Mouse (Mus musculus) lung, postnatal 0 days (tissue): Measurements from ENCODE around the gene Fbxw8. TPM values are rescaled to one million over a fixed set of nuclear protein-coding genes. Genes with fewer than 3 reads are reported as not detected.

Source experiments
- ATAC-seq: fragments of 200-750 bp; cut with Nextera tagmentation; 2 replicates; pipeline ENCODE4 v1.8.0; 2017; ENCODE audit warnings: moderate library complexity
- DNase-seq: peaks from one replicate; pipeline ENCODE4 v3.0.0-alpha.2; 2016; ENCODE audit warnings: low spot score
- H3K27ac ChIP-seq: fragments of 300-500 bp; sonication (generic); 2 replicates; pipeline ENCODE4 v1.5.1; 2014; ENCODE audit warnings: antibody characterized with exemption, mild to moderate bottlenecking, low read length, mixed read lengths
- H3K27me3 ChIP-seq: fragments of 300-500 bp; sonication (generic); replicated peaks from 2 replicates; pipeline ENCODE4 v1.6.1; 2014; ENCODE audit warnings: low read length, mixed read lengths; ENCODE audit not compliant: insufficient read depth
- H3K36me3 ChIP-seq: fragments of 300-500 bp; sonication (generic); 2 replicates; pipeline ENCODE4 v1.6.1; 2014; ENCODE audit warnings: low read length, mixed read lengths; ENCODE audit not compliant: insufficient read depth
- H3K4me1 ChIP-seq: fragments of 300-500 bp; sonication (generic); 2 replicates; pipeline ENCODE4 v1.6.1; 2014; ENCODE audit warnings: antibody characterized with exemption, low read depth, low read length, mixed read lengths; ENCODE audit not compliant: insufficient read depth
- H3K4me2 ChIP-seq: fragments of 300-500 bp; sonication (generic); replicated peaks from 2 replicates; pipeline ENCODE4 v1.6.1; 2014; ENCODE audit warnings: low read depth, mild to moderate bottlenecking, low read length, moderate library complexity, mixed read lengths
- H3K4me3 ChIP-seq: fragments of 300-500 bp; sonication (generic); 2 replicates; pipeline ENCODE4 v1.5.1; 2014; ENCODE audit warnings: low read depth, low read length
- H3K9ac ChIP-seq: fragments of 300-500 bp; sonication (generic); replicated peaks from 2 replicates; pipeline ENCODE4 v1.6.1; 2014; ENCODE audit warnings: low read depth, mild to moderate bottlenecking
- H3K9me3 ChIP-seq: fragments of 300-500 bp; sonication (generic); 2 replicates; pipeline ENCODE4 v1.6.1; 2016; ENCODE audit warnings: low read length, mixed read lengths
- CTCF ChIP-seq: IDR thresholded peaks from 2 replicates; pipeline ENCODE4 v1.5.1; 2016; ENCODE audit warnings: antibody characterized with exemption, mild to moderate bottlenecking
- EP300 ChIP-seq: IDR thresholded peaks from 2 replicates; pipeline ENCODE4 v1.6.1; 2016; ENCODE audit warnings: antibody characterized with exemption, mild to moderate bottlenecking, control low read depth
- WGBS: fragments of 180-500 bp; shearing (Covaris S2); extraction: QIAGEN DNeasy Blood & Tissue Kit; methylation state at CpG from one replicate; pipeline ENCODE4 v1.1.7; 2014; 5-methylcytosine and 5-hydroxymethylcytosine counted together
- polyA plus RNA-seq: library from polyadenylated mRNA; unstranded; fragments of >200 nt; fragmentation: Nextera tagmentation; extraction: Ambion mirVana; gene quantifications from 2 replicates; pipeline ENCODE4 v1.2.1, GENCODE M21; 2015

The Fbxw8 gene
- polyA plus RNA-seq, 1 experiment from 2014 or later: 27.9 TPM

- TF ChIP-seq EP300 (no peak), CTCF (no peak)
- H3K4me3 ChIP-seq: no peak overlapping the region
- ATAC-seq: no peak
- no peaks in the 10 kb centered on the region for H3K27me3 ChIP-seq
- H3K4me1 ChIP-seq: no peaks in the 10 kb centered on the region
- no peak overlapping the region for H3K9ac ChIP-seq
- no peak overlapping the region for H3K4me2 ChIP-seq
- H3K27ac ChIP-seq: no peak overlapping the region
- H3K36me3 ChIP-seq: peaks cover 29% of the 10 kb centered on the region; the same call in 1 of the 2 replicates
- 76% methylated on average over 11 of the region's 11 CpGs for WGBS
- DNase-seq: no peak
- H3K9me3 ChIP-seq: no peaks in the 10 kb centered on the region
These were observed 59.8 kb downstream of the Fbxw8 start for GRCm38 (mm10) chr5:118095433-118095832.

- no peak for ATAC-seq
- no peaks in the 10 kb centered on the region for H3K9me3 ChIP-seq
- H3K9ac ChIP-seq: no peak overlapping the region
- no peaks in the 10 kb centered on the region for H3K4me1 ChIP-seq
- no peak overlapping the region for H3K27ac ChIP-seq
- no peak overlapping the region for H3K4me3 ChIP-seq
- 83% methylated on average over 11 of the region's 11 CpGs for WGBS
- H3K4me2 ChIP-seq: no peak overlapping the region
- no peak for DNase-seq
- TF ChIP-seq EP300 (no peak), CTCF (peak; percentile 18; the same call in 1 of the 2 replicates)
- no peaks in the 10 kb centered on the region for H3K27me3 ChIP-seq
- H3K36me3 ChIP-seq: peaks cover 29% of the 10 kb centered on the region; the same call in 1 of the 2 replicates
These were observed 61.8 kb downstream of the Fbxw8 start for GRCm38 (mm10) chr5:118093321-118094035.

GRCm38 (mm10) chr5:118090837-118091236 is 64.4 kb downstream of the Fbxw8 start:
- ATAC-seq: no peak
- Histone ChIP-seq H3K9ac (no peak overlapping the region), H3K4me1 (no peaks in the 10 kb centered on the region), H3K9me3 (no peaks in the 10 kb centered on the region), H3K27me3 (no peaks in the 10 kb centered on the region), H3K27ac (no peak overlapping the region), H3K4me3 (no peak overlapping the region), H3K36me3 (peaks cover 25% of the 10 kb centered on the region; the same call in 1 of the 2 replicates), H3K4me2 (no peak overlapping the region)
- no peak for DNase-seq
- TF ChIP-seq CTCF (peak; percentile 58), EP300 (no peak)
- 95% methylated on average over 2 of the region's 2 CpGs for WGBS

- no peak overlapping the region for H3K9ac ChIP-seq
- H3K4me3 ChIP-seq: no peak overlapping the region
- no peak overlapping the region for H3K27ac ChIP-seq
- H3K36me3 ChIP-seq: peaks cover 23% of the 10 kb centered on the region; the same call in 1 of the 2 replicates
- no peaks in the 10 kb centered on the region for H3K9me3 ChIP-seq
- ATAC-seq (no peak), DNase-seq (no peak)
- TF ChIP-seq CTCF (no peak), EP300 (no peak)
- H3K27me3 ChIP-seq: no peaks in the 10 kb centered on the region
- no peaks in the 10 kb centered on the region for H3K4me1 ChIP-seq
- WGBS: 97% methylated on average over 6 of the region's 6 CpGs
- no peak overlapping the region for H3K4me2 ChIP-seq
These were observed 65.2 kb downstream of the Fbxw8 start for GRCm38 (mm10) chr5:118090101-118090500.

GRCm38 (mm10) chr5:118089102-118089501 is 66.2 kb downstream of the Fbxw8 start:
- peak; percentile 59 for ATAC-seq
- Histone ChIP-seq H3K4me2 (no peak overlapping the region), H3K27me3 (no peaks in the 10 kb centered on the region), H3K4me1 (no peaks in the 10 kb centered on the region), H3K27ac (no peak overlapping the region), H3K9me3 (no peaks in the 10 kb centered on the region), H3K4me3 (no peak overlapping the region), H3K9ac (no peak overlapping the region), H3K36me3 (peaks cover 14% of the 10 kb centered on the region; the same call in 1 of the 2 replicates)
- 48% methylated on average over 7 of the region's 7 CpGs for WGBS
- DNase-seq: peak; percentile 44
- TF ChIP-seq EP300: no peak
- TF ChIP-seq CTCF: peak; percentile 22; the same call in 1 of the 2 replicates

GRCm38 (mm10) chr5:118086956-118087355 is 68.3 kb downstream of the Fbxw8 start:
- TF ChIP-seq EP300 (no peak), CTCF (no peak)
- Histone ChIP-seq H3K27ac (no peak overlapping the region), H3K4me3 (no peak overlapping the region), H3K27me3 (no peaks in the 10 kb centered on the region), H3K9ac (no peak overlapping the region), H3K4me2 (no peak overlapping the region), H3K9me3 (no peaks in the 10 kb centered on the region), H3K36me3 (peaks cover 7% of the 10 kb centered on the region; the same call in 1 of the 2 replicates), H3K4me1 (no peaks in the 10 kb centered on the region; the same call in 1 of the 2 replicates)
- no peak for ATAC-seq
- WGBS: 44% methylated on average over 7 of the region's 7 CpGs
- DNase-seq: no peak
